Mouse (Mus musculus): ENCODE measurements around the gene Nol8. TPM values are rescaled to one million over a fixed set of nuclear protein-coding genes. Genes with fewer than 3 reads are reported as not detected.

The Nol8 gene
- total RNA-seq (2021) = 10 to 100 TPM; 22.8 to 28.4 TPM

DNA sequence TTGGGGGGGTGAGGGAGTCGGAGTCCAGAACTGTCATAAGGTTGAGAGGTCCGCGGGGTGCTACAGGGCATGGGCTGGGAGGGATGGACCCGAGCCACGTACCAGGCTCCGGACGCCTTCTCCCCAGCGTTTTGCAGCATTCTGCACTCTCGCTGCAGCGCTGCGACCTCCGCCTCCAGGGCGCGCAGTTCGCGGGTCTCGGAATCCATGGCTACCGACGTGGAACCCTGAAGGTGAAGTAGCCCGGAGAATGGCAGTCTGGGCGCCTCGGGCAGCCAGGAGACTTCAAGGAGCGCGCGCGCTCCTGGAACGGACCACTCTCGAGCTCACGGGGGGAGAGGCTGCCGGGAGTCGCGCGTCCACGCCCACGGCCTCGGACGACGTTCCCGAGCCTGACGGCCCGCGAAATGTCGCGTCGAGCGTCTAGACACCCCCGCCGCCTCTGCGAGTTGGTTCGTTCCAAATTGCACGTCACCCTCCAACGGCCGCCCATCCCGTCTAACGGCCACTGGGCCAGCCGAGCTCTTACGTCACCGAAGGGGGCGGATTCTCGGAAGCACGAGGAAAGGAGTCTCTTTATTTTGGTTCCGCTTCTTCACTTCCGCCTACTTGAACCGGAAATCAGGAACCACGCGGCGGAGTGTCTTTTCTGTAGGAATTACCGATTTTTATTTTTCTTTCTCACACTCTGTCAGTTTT is at the start of gene Nol8, which contains the start of gene Cenpp:
Nol8 (plus strand) TSS at position 598 of the 699 bp plus-strand sequence.
Cenpp (minus strand) TSS at position 305 of the 699 bp plus-strand sequence.
- intact Hi-C loops (cut with DNase I) = no loop called here
- DNase-seq (ENCODE audit: low spot score in 2 of 2) = peak; percentile 99

GRCm38 (mm10) chr13:49603603-49604002 is 49.3 kb upstream of the Nol8 start:
- intact Hi-C loops (cut with DNase I) = no loop called here
- no peak for DNase-seq (ENCODE audit: low spot score in 2 of 2)

DNA sequence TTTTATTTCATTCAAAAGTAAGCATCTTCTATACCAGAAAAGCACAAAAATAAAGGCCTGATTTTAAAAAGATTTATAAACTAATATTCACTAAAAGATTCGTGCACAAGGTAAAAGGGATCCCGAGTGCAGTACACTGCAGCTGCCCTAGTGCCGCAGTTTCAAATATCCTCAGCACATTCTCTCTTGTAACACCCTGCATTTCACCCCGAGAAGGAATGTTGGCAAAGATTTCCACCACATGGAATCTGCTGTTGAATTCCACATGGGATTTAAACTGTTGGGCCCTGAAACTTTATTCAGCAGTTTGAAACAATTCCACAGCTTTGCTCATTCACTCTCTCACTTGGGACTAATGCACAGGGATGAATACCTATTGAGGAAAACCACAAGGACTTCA is 45.2 kb upstream of the Nol8 start, which contains the start of gene Ogn:
Ogn (plus strand) TSS at position 333 of the 400 bp plus-strand sequence.
- no peak for DNase-seq (ENCODE audit: low spot score in 2 of 2)
- intact Hi-C loops (cut with DNase I) = no loop called here

DNA sequence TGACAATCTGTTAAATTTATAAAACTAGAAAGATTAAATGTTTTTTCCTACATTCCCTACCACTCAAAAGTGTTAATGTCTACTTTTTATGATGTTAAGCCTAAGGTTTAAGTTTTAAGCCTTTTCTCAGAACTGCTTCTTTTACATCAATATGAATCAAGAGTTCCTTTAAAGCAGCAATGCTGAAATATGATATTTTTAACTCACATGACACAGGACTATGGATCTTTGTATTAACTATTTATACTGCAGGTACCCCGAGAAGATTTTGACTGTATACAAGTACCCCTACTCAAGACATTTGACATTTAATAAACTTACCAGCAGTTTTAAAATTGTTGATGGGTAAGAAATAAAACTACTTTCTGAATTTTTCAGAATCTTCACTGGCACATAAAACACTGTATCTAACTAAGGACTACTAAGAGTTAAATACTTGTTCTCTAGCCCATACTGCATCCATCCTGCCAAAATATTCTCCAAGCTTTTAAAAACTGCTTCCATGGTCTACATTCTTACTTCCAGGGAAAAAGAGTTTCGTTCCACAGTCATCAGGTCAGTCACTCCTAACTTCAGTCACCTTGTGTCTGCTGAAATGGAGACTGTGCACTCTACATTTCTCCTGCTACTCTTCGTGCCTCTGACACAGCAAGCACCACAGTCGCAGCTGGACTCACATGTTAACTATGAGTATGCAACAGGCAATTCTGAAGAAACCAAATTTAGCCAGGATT is 44.1 kb upstream of the Nol8 start:
- no peak for DNase-seq (ENCODE audit: low spot score in 2 of 2)
- intact Hi-C loops (cut with DNase I) = no loop called here

DNA sequence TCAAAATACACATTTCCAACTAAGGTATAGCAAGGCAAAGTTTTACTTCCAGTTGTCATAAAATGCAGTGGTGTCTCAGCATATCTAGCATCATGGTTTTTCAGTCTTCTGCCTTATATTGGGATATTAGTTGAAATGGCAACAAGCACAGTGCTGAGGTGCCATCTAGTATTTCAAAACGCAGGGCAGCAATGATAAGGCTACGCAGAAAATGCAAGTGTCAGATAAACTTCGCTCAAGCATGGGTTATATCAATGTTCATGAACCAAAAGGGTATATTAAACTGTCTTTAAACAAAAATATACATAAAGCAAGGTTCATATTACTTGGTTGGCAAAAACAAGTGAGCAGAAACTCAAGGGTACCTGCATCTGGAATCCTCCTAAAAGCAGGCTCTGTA is 35.9 kb upstream of the Nol8 start:
- DNase-seq (ENCODE audit: low spot score in 2 of 2) = no peak
- intact Hi-C loops (cut with DNase I) = no loop called here

- intact Hi-C loops (cut with DNase I) = no loop called here
Measured at GRCm38 (mm10) chr13:49618365-49618764, 34.5 kb upstream of the Nol8 start.

GRCm38 (mm10) chr13:49623216-49623615 is 29.7 kb upstream of the Nol8 start:
- DNase-seq (ENCODE audit: low spot score in 2 of 2) = no peak
- intact Hi-C loops (cut with DNase I) = no loop called here

More at GRCm38 (mm10) chr13:49618365-49618764, 34.5 kb upstream of the Nol8 start:
- DNase-seq (ENCODE audit: low spot score in 2 of 2) = no peak

DNA sequence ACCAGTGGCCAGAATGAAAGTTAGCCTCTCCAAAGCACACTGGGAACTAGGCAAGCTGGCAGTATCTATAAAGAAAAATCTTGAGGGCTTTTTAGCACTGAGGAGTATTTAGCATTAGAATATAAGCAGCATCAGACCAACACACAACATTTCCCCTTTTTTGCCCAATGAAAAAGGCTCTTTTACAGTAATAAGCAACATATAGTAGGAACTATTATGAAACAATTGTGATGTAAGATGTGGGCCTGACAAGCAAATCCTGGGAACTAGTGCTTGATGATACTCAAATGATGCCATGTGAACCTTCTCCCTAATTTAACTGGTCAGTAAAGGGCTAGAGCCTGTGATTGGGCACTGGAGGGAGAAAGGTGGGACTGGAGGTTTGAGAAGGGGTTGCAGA is 24.7 kb upstream of the Nol8 start:
- intact Hi-C loops (cut with DNase I) = no loop called here
- no peak for DNase-seq (ENCODE audit: low spot score in 2 of 2)

GRCm38 (mm10) chr13:49629076-49629475 is 23.8 kb upstream of the Nol8 start:
- no peak for DNase-seq (ENCODE audit: low spot score in 2 of 2)

DNA sequence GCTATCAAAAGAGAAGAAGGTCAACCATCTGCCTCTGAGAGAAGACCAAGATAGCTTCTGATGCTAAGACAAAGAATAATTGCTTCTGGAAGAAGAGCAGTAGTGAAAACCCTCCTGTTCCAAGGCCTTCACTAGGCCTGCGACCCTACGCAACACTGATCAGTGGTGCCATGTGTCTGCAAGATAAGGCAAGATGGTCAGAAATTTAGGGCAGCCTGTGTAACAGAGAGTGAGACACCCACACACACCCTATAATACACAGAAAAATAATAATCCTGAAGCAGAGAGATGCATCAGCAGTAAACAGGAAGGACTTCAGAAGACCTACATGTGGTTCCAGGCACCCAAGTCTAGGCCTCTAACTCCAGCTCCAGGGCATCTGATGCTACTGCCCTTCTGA is 12.9 kb upstream of the Nol8 start:
- DNase-seq (ENCODE audit: low spot score in 2 of 2) = no peak
- intact Hi-C loops (cut with DNase I) = no loop called here

More at GRCm38 (mm10) chr13:49629076-49629475, 23.8 kb upstream of the Nol8 start:
- intact Hi-C loops (cut with DNase I) = no loop called here

DNA sequence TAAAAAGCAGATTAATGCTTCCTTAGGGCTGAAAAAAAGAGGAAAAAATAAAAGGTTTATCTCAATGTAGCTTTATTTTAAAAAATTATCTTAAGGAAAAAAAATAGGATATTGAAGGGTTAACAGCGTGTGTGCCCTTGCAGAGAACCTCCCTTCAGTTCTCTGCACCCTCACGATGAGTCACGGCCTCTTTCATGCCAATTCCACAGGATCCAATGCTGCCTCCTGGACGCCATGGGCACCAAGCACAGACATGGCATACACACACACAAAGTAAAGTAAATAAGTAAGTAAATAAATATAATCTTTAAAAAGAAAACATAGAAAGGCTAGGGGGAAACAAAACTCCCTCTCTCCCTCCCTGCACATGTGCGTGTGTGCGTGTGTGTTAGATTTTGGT is 10.2 kb upstream of the Nol8 start:
- DNase-seq (ENCODE audit: low spot score in 2 of 2) = no peak
- intact Hi-C loops (cut with DNase I) = no loop called here

DNA sequence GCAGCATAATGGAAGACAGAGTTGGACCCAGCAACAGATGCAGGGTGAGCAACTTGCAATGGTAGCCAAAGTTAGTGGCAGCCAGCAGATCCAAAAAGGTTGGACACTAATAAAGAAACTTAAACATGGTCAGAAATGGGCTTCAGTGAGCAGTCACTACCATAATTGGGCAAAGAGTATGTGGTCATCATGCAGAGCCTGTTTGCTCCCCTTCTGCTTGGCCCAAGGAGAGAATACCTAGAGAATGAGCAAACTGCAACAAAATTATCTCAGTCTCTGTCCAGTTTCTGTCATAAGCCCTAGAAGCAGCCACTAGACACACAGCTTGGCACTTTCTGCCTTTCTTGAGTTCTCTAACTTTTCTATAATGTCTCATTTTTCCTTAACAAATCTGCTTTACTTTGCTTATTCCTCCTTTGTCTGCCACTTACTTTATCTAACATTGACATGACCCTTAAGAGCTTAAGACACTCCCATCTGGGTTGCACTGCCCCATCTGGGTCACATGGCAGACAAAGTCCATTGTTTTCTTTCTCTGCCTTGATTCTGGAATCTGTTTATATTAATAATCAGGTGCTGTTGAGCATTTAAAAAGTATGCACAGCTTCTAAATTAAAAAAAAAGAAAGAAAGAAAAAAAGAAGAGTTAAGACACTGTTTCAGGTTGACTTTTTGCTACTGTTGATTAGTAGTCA is 9.1 kb upstream of the Nol8 start:
- DNase-seq (ENCODE audit: low spot score in 2 of 2) = no peak
- intact Hi-C loops (cut with DNase I) = no loop called here

DNA sequence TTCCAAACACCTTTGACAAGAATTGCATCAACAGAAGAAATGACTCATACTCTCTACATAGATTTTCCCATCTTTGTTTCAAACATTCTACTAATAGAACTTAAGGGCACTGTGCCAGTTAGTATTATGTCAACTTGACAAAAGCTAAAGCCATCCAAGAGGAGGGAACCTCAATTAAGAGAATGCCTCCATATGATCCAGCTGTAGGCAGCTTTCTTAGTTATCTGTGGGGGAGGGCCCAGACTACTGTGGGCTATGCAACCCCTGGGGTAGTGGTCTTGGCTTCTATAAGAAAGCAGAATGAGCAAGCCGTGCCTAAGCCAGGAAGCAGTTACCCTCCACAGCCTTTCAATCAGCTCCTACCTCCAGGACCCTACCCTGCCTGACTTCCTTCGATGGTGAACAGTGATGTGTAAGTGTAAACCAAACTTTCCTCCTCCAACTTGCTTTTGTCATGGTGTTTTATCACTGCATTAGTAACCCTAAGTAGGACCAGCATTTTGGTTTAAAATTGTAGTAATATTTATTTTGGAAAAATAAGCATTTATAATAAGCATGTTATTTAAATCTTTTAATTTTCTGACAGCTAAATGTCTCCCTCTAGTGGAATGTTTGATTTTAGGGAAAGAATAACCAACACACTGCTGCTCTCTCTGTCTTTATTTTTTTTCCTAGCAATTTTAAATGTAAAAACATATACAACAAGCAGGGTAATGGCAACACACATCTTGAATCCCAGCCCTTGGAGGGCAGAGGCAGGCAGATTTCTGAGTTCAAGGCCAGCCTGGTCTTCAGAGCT is 7.9 kb upstream of the Nol8 start:
- peak; percentile 6 to 17 for DNase-seq (ENCODE audit: low spot score in 2 of 2)
- intact Hi-C loops (cut with DNase I) = loop anchor here (1.0 to 5.0 kb wide), 2 partner anchors 196 to 318 kb away; no protein-coding TSS in a partner anchor

DNA sequence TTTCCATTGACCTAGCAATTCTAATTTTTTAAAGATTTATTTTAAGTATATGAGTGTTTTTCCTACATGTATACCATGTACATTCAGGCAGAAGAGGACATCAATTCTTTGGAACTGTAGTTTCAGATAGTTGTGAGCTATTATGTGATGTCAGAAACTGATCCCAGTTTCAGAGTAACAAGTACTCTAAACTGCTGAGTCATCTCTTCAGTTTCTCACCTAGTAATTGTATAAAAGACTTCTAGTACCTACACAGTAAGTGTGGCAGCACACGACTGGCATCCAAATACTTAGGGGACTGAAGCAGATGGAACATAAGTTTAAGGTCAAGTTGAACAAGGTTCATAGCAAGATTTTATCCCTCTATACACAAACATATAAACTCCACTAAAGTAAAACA is 6.9 kb upstream of the Nol8 start:
- intact Hi-C loops (cut with DNase I) = loop anchor here (5.0 kb wide), 1 partner anchor 319 kb away; no protein-coding TSS in a partner anchor
- DNase-seq (ENCODE audit: low spot score in 2 of 2) = no peak

DNA sequence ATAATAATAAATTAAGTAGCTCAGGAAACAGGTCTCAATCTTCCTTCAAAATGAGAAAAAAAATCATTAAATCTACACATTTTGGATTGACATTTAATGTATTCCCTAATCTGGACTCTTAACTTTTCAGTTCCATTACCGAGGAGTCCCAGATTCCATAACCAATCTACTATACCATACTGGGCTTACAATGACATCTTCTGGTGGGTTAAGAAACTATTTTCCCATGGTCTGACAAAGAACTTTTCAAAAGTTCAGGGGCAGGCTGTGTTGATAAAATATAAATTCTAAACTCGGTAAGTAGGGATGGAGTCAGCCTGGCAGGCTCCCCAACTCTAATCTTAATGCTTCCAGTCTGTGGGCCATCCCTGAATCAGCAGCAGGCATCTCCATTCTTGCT is 1.7 kb upstream of the Nol8 start:
- intact Hi-C loops (cut with DNase I) = no loop called here
- no peak for DNase-seq (ENCODE audit: low spot score in 2 of 2)

GRCm38 (mm10) chr13:49651781-49652351 is 1.0 kb upstream of the Nol8 start:
- DNase-seq (ENCODE audit: low spot score in 2 of 2) = no peak
- intact Hi-C loops (cut with DNase I) = no loop called here

- intact Hi-C loops (cut with DNase I) = no loop called here
- DNase-seq (ENCODE audit: low spot score in 2 of 2) = no peak
Measured at GRCm38 (mm10) chr13:49653180-49653541, 283 bp downstream of the Nol8 start.

- DNase-seq (ENCODE audit: low spot score in 2 of 2) = no peak
- intact Hi-C loops (cut with DNase I) = loop anchor here (10.0 kb wide), 1 partner anchor 47 kb away; no protein-coding TSS in a partner anchor
Measured at GRCm38 (mm10) chr13:49677793-49678192, 24.9 kb downstream of the Nol8 start.

Data from left cerebral cortex, postnatal 36 days (tissue).